Mouse (Mus musculus): ENCODE data around the gene Prrx2. TPM values are rescaled to one million over a fixed set of nuclear protein-coding genes. Genes with fewer than 3 reads are reported as not detected.

Gene Prrx2
- polyA plus RNA-seq, 1 experiment, result 4.7 TPM

GRCm38 (mm10) chr2:30870863-30871262, 36.1 kb downstream of the Prrx2 start:
- Histone ChIP-seq H3K27me3 (replicated peaks; ENCODE audit: control insufficient read depth, insufficient read depth, low read length) (no peaks in the 10 kb centered on the region), H3K4me3 (ENCODE audit: insufficient read depth, low read depth, low read length) (no peak overlapping the region), H3K27ac (ENCODE audit: insufficient read depth, low read depth, low read length) (no peak overlapping the region), H3K4me1 (ENCODE audit: control insufficient read depth, insufficient read depth, low read length) (no peaks in the 10 kb centered on the region), H3K36me3 (ENCODE audit: control insufficient read depth, insufficient read depth, low read length) (no peaks in the 10 kb centered on the region)
- peak; percentile 86 for DNase-seq
- 74% methylated on average over 8 of the region's 8 CpGs for WGBS
- no peak for TF ChIP-seq CTCF (conservative IDR thresholded peaks at IDR 0.05; ENCODE audit: insufficient read depth, insufficient read length, low read depth, low read length)
- TF ChIP-seq POLR2A (IDR thresholded peaks at IDR 0.05; ENCODE audit: low read depth, low read length), result no peak

- Histone ChIP-seq H3K4me3 (ENCODE audit: insufficient read depth, low read depth, low read length) (no peak overlapping the region), H3K36me3 (ENCODE audit: control insufficient read depth, insufficient read depth, low read length) (no peaks in the 10 kb centered on the region), H3K4me1 (ENCODE audit: control insufficient read depth, insufficient read depth, low read length) (no peaks in the 10 kb centered on the region), H3K27me3 (replicated peaks; ENCODE audit: control insufficient read depth, insufficient read depth, low read length) (no peaks in the 10 kb centered on the region), H3K27ac (ENCODE audit: insufficient read depth, low read depth, low read length) (no peak overlapping the region)
- no peak for TF ChIP-seq POLR2A (IDR thresholded peaks at IDR 0.05; ENCODE audit: low read depth, low read length)
- TF ChIP-seq CTCF (conservative IDR thresholded peaks at IDR 0.05; ENCODE audit: insufficient read depth, insufficient read length, low read depth, low read length), result no peak
- WGBS, result 90% methylated on average over 6 of the region's 6 CpGs
- DNase-seq, result no peak
Measured at GRCm38 (mm10) chr2:30872669-30873068, 37.9 kb downstream of the Prrx2 start.

- no peaks in the 10 kb centered on the region for H3K27me3 ChIP-seq (replicated peaks; ENCODE audit: control insufficient read depth, insufficient read depth, low read length)
- no peak for DNase-seq
- H3K36me3 ChIP-seq (ENCODE audit: control insufficient read depth, insufficient read depth, low read length), result no peaks in the 10 kb centered on the region
- no peak overlapping the region for H3K4me3 ChIP-seq (ENCODE audit: insufficient read depth, low read depth, low read length)
- 62% methylated on average over 10 of the region's 10 CpGs for WGBS
- no peaks in the 10 kb centered on the region for H3K4me1 ChIP-seq (ENCODE audit: control insufficient read depth, insufficient read depth, low read length)
- no peak for TF ChIP-seq CTCF (conservative IDR thresholded peaks at IDR 0.05; ENCODE audit: insufficient read depth, insufficient read length, low read depth, low read length)
- no peak for TF ChIP-seq POLR2A (IDR thresholded peaks at IDR 0.05; ENCODE audit: low read depth, low read length)
- no peak overlapping the region; the same call in 1 of the 2 replicates for H3K27ac ChIP-seq (ENCODE audit: insufficient read depth, low read depth, low read length)
Measured at GRCm38 (mm10) chr2:30874445-30874844, 39.7 kb downstream of the Prrx2 start.

- TF ChIP-seq CTCF (conservative IDR thresholded peaks at IDR 0.05; ENCODE audit: insufficient read depth, insufficient read length, low read depth, low read length) (no peak), POLR2A (IDR thresholded peaks at IDR 0.05; ENCODE audit: low read depth, low read length) (no peak)
- no peak for DNase-seq
- Histone ChIP-seq H3K4me1 (ENCODE audit: control insufficient read depth, insufficient read depth, low read length) (no peaks in the 10 kb centered on the region), H3K27me3 (replicated peaks; ENCODE audit: control insufficient read depth, insufficient read depth, low read length) (no peaks in the 10 kb centered on the region), H3K27ac (ENCODE audit: insufficient read depth, low read depth, low read length) (no peak overlapping the region), H3K36me3 (ENCODE audit: control insufficient read depth, insufficient read depth, low read length) (no peaks in the 10 kb centered on the region), H3K4me3 (ENCODE audit: insufficient read depth, low read depth, low read length) (no peak overlapping the region)
- 83% methylated on average over 7 of the region's 7 CpGs for WGBS
Measured at GRCm38 (mm10) chr2:30875096-30875495, 40.3 kb downstream of the Prrx2 start.

- Histone ChIP-seq H3K27me3 (replicated peaks; ENCODE audit: control insufficient read depth, insufficient read depth, low read length) (no peaks in the 10 kb centered on the region), H3K4me3 (ENCODE audit: insufficient read depth, low read depth, low read length) (no peak overlapping the region), H3K27ac (ENCODE audit: insufficient read depth, low read depth, low read length) (no peak overlapping the region), H3K4me1 (ENCODE audit: control insufficient read depth, insufficient read depth, low read length) (no peaks in the 10 kb centered on the region), H3K36me3 (ENCODE audit: control insufficient read depth, insufficient read depth, low read length) (no peaks in the 10 kb centered on the region)
- no peak for DNase-seq
- 63% methylated on average over 11 of the region's 11 CpGs for WGBS
- no peak for TF ChIP-seq CTCF (conservative IDR thresholded peaks at IDR 0.05; ENCODE audit: insufficient read depth, insufficient read length, low read depth, low read length)
- TF ChIP-seq POLR2A (IDR thresholded peaks at IDR 0.05; ENCODE audit: low read depth, low read length), result no peak
Measured at GRCm38 (mm10) chr2:30875621-30876432, 41.1 kb downstream of the Prrx2 start.

- Histone ChIP-seq H3K4me1 (ENCODE audit: control insufficient read depth, insufficient read depth, low read length) (no peaks in the 10 kb centered on the region), H3K4me3 (ENCODE audit: insufficient read depth, low read depth, low read length) (no peak overlapping the region), H3K36me3 (ENCODE audit: control insufficient read depth, insufficient read depth, low read length) (no peaks in the 10 kb centered on the region), H3K27me3 (replicated peaks; ENCODE audit: control insufficient read depth, insufficient read depth, low read length) (no peaks in the 10 kb centered on the region), H3K27ac (ENCODE audit: insufficient read depth, low read depth, low read length) (no peak overlapping the region)
- WGBS, result 94% methylated on average over 15 of the region's 15 CpGs
- TF ChIP-seq CTCF (conservative IDR thresholded peaks at IDR 0.05; ENCODE audit: insufficient read depth, insufficient read length, low read depth, low read length), result no peak
- DNase-seq, result no peak
Measured at GRCm38 (mm10) chr2:30879481-30879880, 44.7 kb downstream of the Prrx2 start.

- Histone ChIP-seq H3K4me3 (ENCODE audit: insufficient read depth, low read depth, low read length) (no peak overlapping the region), H3K27me3 (replicated peaks; ENCODE audit: control insufficient read depth, insufficient read depth, low read length) (no peaks in the 10 kb centered on the region), H3K36me3 (ENCODE audit: control insufficient read depth, insufficient read depth, low read length) (no peaks in the 10 kb centered on the region), H3K4me1 (ENCODE audit: control insufficient read depth, insufficient read depth, low read length) (no peaks in the 10 kb centered on the region), H3K27ac (ENCODE audit: insufficient read depth, low read depth, low read length) (no peak overlapping the region)
- 75% methylated on average over 7 of the region's 7 CpGs for WGBS
- TF ChIP-seq CTCF (conservative IDR thresholded peaks at IDR 0.05; ENCODE audit: insufficient read depth, insufficient read length, low read depth, low read length) (no peak), POLR2A (IDR thresholded peaks at IDR 0.05; ENCODE audit: low read depth, low read length) (no peak)
- no peak for DNase-seq
Measured at GRCm38 (mm10) chr2:30881215-30881614, 46.4 kb downstream of the Prrx2 start.
